Mouse (Mus musculus): ENCODE results near the gene Zdhhc6.

DNA sequence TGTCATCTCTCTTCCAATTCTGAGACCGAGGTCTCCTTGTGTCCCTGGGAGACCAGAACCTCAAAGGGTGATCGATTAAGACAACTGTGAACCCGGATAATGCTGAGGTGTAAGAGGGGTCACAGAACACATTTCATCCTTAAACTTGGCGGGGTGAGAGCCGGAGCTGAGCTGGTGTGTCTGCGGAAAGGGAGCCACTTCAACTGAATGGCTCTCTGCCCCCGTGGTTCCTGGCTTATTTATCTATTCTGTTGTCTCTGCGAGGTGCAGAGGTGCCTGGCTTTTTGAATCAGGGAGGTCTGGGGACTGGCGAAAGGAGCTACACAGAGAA is 62.6 kb downstream of the Zdhhc6 start:
- no peak for TF ChIP-seq CTCF (IDR thresholded peaks at IDR 0.05; ENCODE audit: insufficient read depth, low read length)
- no peak for TF ChIP-seq POLR2A (IDR thresholded peaks at IDR 0.05; ENCODE audit: borderline replicate concordance, extremely low read depth, low read depth, low read length)

Measured in lung, adult 2 months (tissue).